Mouse (Mus musculus) forebrain, embryonic 10.5 days (tissue): ENCODE results near the gene Tmem189. TPM values are rescaled to one million over a fixed set of nuclear protein-coding genes. Genes with fewer than 3 reads are reported as not detected.

Experiments used
- DNase-seq: peaks from one replicate; pipeline ENCODE4 v3.0.0-alpha.2; 2017; ENCODE audit warnings: low spot score; ENCODE audit errors: extremely low spot score
- H3K27ac ChIP-seq: fragments of 300-500 bp; sonication (generic); 2 replicates; pipeline ENCODE4 v1.5.1; 2016; ENCODE audit warnings: mild to moderate bottlenecking
- H3K27me3 ChIP-seq: fragments of 300-500 bp; sonication (generic); 2 replicates; pipeline ENCODE4 v1.6.1; 2016; ENCODE audit warnings: mild to moderate bottlenecking; ENCODE audit not compliant: poor library complexity, severe bottlenecking
- H3K36me3 ChIP-seq: fragments of 300-500 bp; sonication (generic); replicated peaks from 2 replicates; pipeline ENCODE4 v1.6.1; 2016; ENCODE audit warnings: mild to moderate bottlenecking, moderate library complexity
- H3K4me1 ChIP-seq: fragments of 300-500 bp; sonication (generic); 2 replicates; pipeline ENCODE4 v1.6.1; 2016
- H3K4me3 ChIP-seq: fragments of 300-500 bp; sonication (generic); 2 replicates; pipeline ENCODE4 v1.5.1; 2016; ENCODE audit warnings: mild to moderate bottlenecking, moderate library complexity
- H3K9me3 ChIP-seq: fragments of 300-500 bp; sonication (generic); 2 replicates; pipeline ENCODE4 v1.6.1; 2016; ENCODE audit warnings: mild to moderate bottlenecking, moderate library complexity
- WGBS: fragments of 180-500 bp; shearing (Covaris S2); methylation state at CpG from one replicate; pipeline ENCODE4 v1.1.7; 2016; 5-methylcytosine and 5-hydroxymethylcytosine counted together
- microRNA-seq: library from miRNA; unstranded; fragments of <30 nt; microRNA quantifications from one replicate; pipeline ENCODE4, GENCODE M21; 2017
- polyA plus RNA-seq: library from polyadenylated mRNA; unstranded; fragments of >200 nt; fragmentation: Nextera tagmentation; extraction: Ambion mirVana; gene quantifications from 2 replicates; pipeline ENCODE4 v1.2.1, GENCODE M21; 2016

Tmem189 gene
- polyA plus RNA-seq, 1 experiment from 2014 or later: 31.5 TPM

- peaks cover 51% of the 10 kb centered on the region for H3K27me3 ChIP-seq
- H3K9me3 ChIP-seq: no peaks in the 10 kb centered on the region
- peaks cover 64% of the 10 kb centered on the region for H3K4me1 ChIP-seq
- H3K27ac ChIP-seq: peak overlapping the region; percentile 84
- WGBS: 28% methylated on average over 40 of the region's 40 CpGs
- no peaks in the 10 kb centered on the region for H3K36me3 ChIP-seq
- peak overlapping the region; percentile 38 for H3K4me3 ChIP-seq
- DNase-seq: peak; percentile 63
Observed at GRCm38 (mm10) chr2:167597492-167598186, 92.0 kb downstream of the Tmem189 start.

GRCm38 (mm10) chr2:167596726-167597491, 92.7 kb downstream of the Tmem189 start:
- Histone ChIP-seq H3K4me1 (peaks cover 62% of the 10 kb centered on the region), H3K27ac (peak overlapping the region; percentile 84), H3K9me3 (no peaks in the 10 kb centered on the region), H3K4me3 (peak overlapping the region; percentile 38), H3K27me3 (peaks cover 51% of the 10 kb centered on the region), H3K36me3 (no peaks in the 10 kb centered on the region)
- no peak for DNase-seq
- WGBS: 39% methylated on average over 27 of the region's 27 CpGs

DNA sequence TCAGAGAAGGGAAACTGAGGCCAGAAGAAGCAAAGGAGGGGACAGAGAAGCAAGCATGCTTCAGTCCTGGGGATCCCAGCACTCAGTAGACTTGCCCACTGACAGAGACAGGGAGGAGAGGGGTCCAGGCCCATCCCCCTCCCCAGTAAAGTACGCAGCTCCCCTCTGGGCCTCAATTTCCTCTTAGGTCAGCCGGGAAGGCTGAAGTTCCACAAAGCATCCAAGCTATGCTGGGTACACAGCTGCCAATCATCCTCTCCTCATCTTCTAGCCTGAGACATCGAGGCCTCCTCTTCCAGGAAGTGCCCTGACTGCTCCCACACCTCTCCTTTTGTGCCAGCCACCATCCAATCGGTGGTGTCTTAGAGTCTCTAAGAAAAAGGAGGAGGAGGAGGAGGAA, 93.4 kb downstream of the Tmem189 start:
- Histone ChIP-seq H3K4me1 (peaks cover 62% of the 10 kb centered on the region), H3K27me3 (peaks cover 51% of the 10 kb centered on the region), H3K4me3 (no peak overlapping the region; the same call in 1 of the 2 replicates), H3K36me3 (no peaks in the 10 kb centered on the region), H3K27ac (peak overlapping the region; percentile 84), H3K9me3 (no peaks in the 10 kb centered on the region)
- DNase-seq: no peak
- 44% methylated on average over 4 of the region's 4 CpGs for WGBS

GRCm38 (mm10) chr2:167595761-167596171, 93.9 kb downstream of the Tmem189 start:
- Histone ChIP-seq H3K27ac (peak overlapping the region; percentile 84), H3K36me3 (no peaks in the 10 kb centered on the region), H3K27me3 (peaks cover 48% of the 10 kb centered on the region), H3K4me1 (peaks cover 62% of the 10 kb centered on the region), H3K4me3 (no peak overlapping the region), H3K9me3 (no peaks in the 10 kb centered on the region)
- WGBS: 41% methylated on average over 14 of the region's 14 CpGs
- peak; percentile 57 for DNase-seq

GRCm38 (mm10) chr2:167594444-167594934, 95.1 kb downstream of the Tmem189 start:
- WGBS: 40% methylated on average over 10 of the region's 10 CpGs
- H3K4me1 ChIP-seq: peaks cover 63% of the 10 kb centered on the region

GRCm38 (mm10) chr2:167593551-167594250, 95.9 kb downstream of the Tmem189 start:
- no peak for DNase-seq
- Histone ChIP-seq H3K4me1 (peaks cover 63% of the 10 kb centered on the region), H3K36me3 (no peaks in the 10 kb centered on the region), H3K27ac (peak overlapping the region; percentile 74; the same call in 1 of the 2 replicates), H3K27me3 (peaks cover 45% of the 10 kb centered on the region), H3K4me3 (no peak overlapping the region), H3K9me3 (no peaks in the 10 kb centered on the region)
- 88% methylated on average over 4 of the region's 4 CpGs for WGBS

More at GRCm38 (mm10) chr2:167594444-167594934, 95.1 kb downstream of the Tmem189 start:
- peak overlapping the region; percentile 74 for H3K27ac ChIP-seq
- H3K27me3 ChIP-seq: peaks cover 45% of the 10 kb centered on the region
- H3K9me3 ChIP-seq: no peaks in the 10 kb centered on the region
- H3K36me3 ChIP-seq: no peaks in the 10 kb centered on the region
- DNase-seq: no peak
- H3K4me3 ChIP-seq: no peak overlapping the region

Small RNAs within 50 kb of the gene (microRNA-seq; reads per million reads assigned to microRNA genes)
- not detected for gene Gm22355

Other genes with a start within 250 kb of the Tmem189 start
- 136 and 137 TPM in 2 replicates for gene Rnf114, start 197.2 kb downstream of the Tmem189 start, polyA plus RNA-seq
- gene Spata2, start 196.9 kb downstream of the Tmem189 start, polyA plus RNA-seq: 21.0 and 21.5 TPM in 2 replicates
- gene Snai1, start 151.6 kb downstream of the Tmem189 start, polyA plus RNA-seq: 40.4 and 46.9 TPM in 2 replicates
- gene Ube2v1, start 57.7 kb downstream of the Tmem189 start, polyA plus RNA-seq: 414 and 416 TPM in 2 replicates
- gene Gm20431, start 28.3 kb downstream of the Tmem189 start, polyA plus RNA-seq: 2.7 and 4.9 TPM in 2 replicates
- gene Cebpb, start 907 bp downstream of the Tmem189 start, polyA plus RNA-seq: 0.33 and 0.44 TPM in 2 replicates
- 66.0 and 66.4 TPM in 2 replicates for gene Ptpn1, start 242.2 kb upstream of the Tmem189 start, polyA plus RNA-seq